Mouse (Mus musculus) neural tube, embryonic 11.5 days (tissue): ENCODE data around the gene Tmem189. TPM values are rescaled to one million over a fixed set of nuclear protein-coding genes. Genes with fewer than 3 reads are reported as not detected.
A peak's percentile ranks its signal among the peaks of the same experiment; 100 is the strongest.

Experiments
- ATAC-seq: fragments of 200-750 bp; cut with Nextera tagmentation; 2 replicates; pipeline ENCODE4 v1.8.0; 2017; ENCODE audit warnings: moderate number of reproducible peaks, mild to moderate bottlenecking, moderate TSS enrichment, moderate library complexity; ENCODE audit not compliant: insufficient read depth, low FRiP score, low TSS enrichment
- DNase-seq: peaks from one replicate; pipeline ENCODE4 v3.0.0-alpha.2; 2015; ENCODE audit warnings: low spot score
- H3K27ac ChIP-seq: fragments of 300-500 bp; sonication (generic); 2 replicates; pipeline ENCODE4 v1.5.1; 2014; ENCODE audit warnings: low read depth, mild to moderate bottlenecking, low read length
- H3K27me3 ChIP-seq: fragments of 300-500 bp; sonication (generic); 2 replicates; pipeline ENCODE4 v1.6.1; 2014; ENCODE audit warnings: mild to moderate bottlenecking, low read length, mixed read lengths; ENCODE audit not compliant: control insufficient read depth, insufficient read depth
- H3K36me3 ChIP-seq: fragments of 300-500 bp; sonication (generic); 2 replicates; pipeline ENCODE4 v1.6.1; 2014; ENCODE audit warnings: mild to moderate bottlenecking, low read length, moderate library complexity, mixed read lengths; ENCODE audit not compliant: control insufficient read depth, insufficient read depth
- H3K4me1 ChIP-seq: fragments of 300-500 bp; sonication (generic); 2 replicates; pipeline ENCODE4 v1.6.1; 2014; ENCODE audit warnings: low read length, mixed read lengths; ENCODE audit not compliant: control insufficient read depth, insufficient read depth
- H3K4me2 ChIP-seq: fragments of 300-500 bp; sonication (generic); 2 replicates; pipeline ENCODE4 v1.6.1; 2014; ENCODE audit warnings: low read depth, mild to moderate bottlenecking, moderate library complexity
- H3K4me3 ChIP-seq: fragments of 300-500 bp; sonication (generic); 2 replicates; pipeline ENCODE4 v1.5.1; 2014; ENCODE audit warnings: low read depth, low read length
- H3K9ac ChIP-seq: fragments of 300-500 bp; sonication (generic); 2 replicates; pipeline ENCODE4 v1.6.1; 2014; ENCODE audit warnings: mild to moderate bottlenecking, low read length
- H3K9me3 ChIP-seq: fragments of 300-500 bp; sonication (generic); 2 replicates; pipeline ENCODE4 v1.6.1; 2016; ENCODE audit warnings: low read length; ENCODE audit not compliant: control insufficient read depth
- WGBS: fragments of 180-500 bp; shearing (Covaris S2); extraction: QIAGEN DNeasy Blood & Tissue Kit; methylation state at CpG from one replicate; pipeline ENCODE4 v1.1.7; 2014; 5-methylcytosine and 5-hydroxymethylcytosine counted together
- polyA plus RNA-seq: library from polyadenylated mRNA; unstranded; fragments of >200 nt; fragmentation: Nextera tagmentation; extraction: Ambion mirVana; gene quantifications from 2 replicates; pipeline ENCODE4 v1.2.1, GENCODE M21; 2014

Gene Tmem189
- polyA plus RNA-seq, 1 experiment from 2014 or later, result 40.4 TPM

GRCm38 (mm10) chr2:167630421-167630820 is 59.2 kb downstream of the Tmem189 start:
- H3K36me3 ChIP-seq, result 0 out of 2 replicates have a peak, but pooled peaks cover 2% of the 10 kb centered on the region
- no peaks in the 10 kb centered on the region for H3K9me3 ChIP-seq
- peak overlapping the region; percentile 91 for H3K9ac ChIP-seq
- no peak for ATAC-seq
- DNase-seq, result no peak
- H3K4me3 ChIP-seq, result peak overlapping the region; percentile 97
- no peak overlapping the region for H3K27ac ChIP-seq
- 75% methylated on average over 5 of the region's 5 CpGs for WGBS
- no peaks in the 10 kb centered on the region for H3K27me3 ChIP-seq
- H3K4me2 ChIP-seq, result peak overlapping the region; percentile 71
- H3K4me1 ChIP-seq, result peaks cover 26% of the 10 kb centered on the region

GRCm38 (mm10) chr2:167629665-167630209 is 59.9 kb downstream of the Tmem189 start:
- peak overlapping the region; percentile 7; the same call in 1 of the 2 replicates for H3K9ac ChIP-seq
- ATAC-seq (no peak), DNase-seq (no peak)
- 0 out of 2 replicates have a peak, but pooled peaks cover 2% of the 10 kb centered on the region for H3K36me3 ChIP-seq
- 0 out of 2 replicates have a peak overlapping the region, but pooled peaks have one; percentile 97 for H3K4me3 ChIP-seq
- no peaks in the 10 kb centered on the region for H3K27me3 ChIP-seq
- H3K27ac ChIP-seq, result no peak overlapping the region; the same call in 1 of the 2 replicates
- H3K4me1 ChIP-seq, result peaks cover 26% of the 10 kb centered on the region
- H3K4me2 ChIP-seq, result peak overlapping the region; percentile 71
- WGBS, result 77% methylated on average over 11 of the region's 11 CpGs
- no peaks in the 10 kb centered on the region for H3K9me3 ChIP-seq

GRCm38 (mm10) chr2:167628872-167629271 is 60.8 kb downstream of the Tmem189 start:
- ATAC-seq, result no peak

GRCm38 (mm10) chr2:167627019-167627418 is 62.6 kb downstream of the Tmem189 start:
- ATAC-seq (no peak), DNase-seq (no peak)
- Histone ChIP-seq H3K27ac (no peak overlapping the region), H3K9ac (no peak overlapping the region), H3K9me3 (no peaks in the 10 kb centered on the region), H3K4me3 (no peak overlapping the region), H3K4me1 (peaks cover 24% of the 10 kb centered on the region), H3K27me3 (no peaks in the 10 kb centered on the region), H3K4me2 (no peak overlapping the region), H3K36me3 (0 out of 2 replicates have a peak, but pooled peaks cover 2% of the 10 kb centered on the region)
- 89% methylated on average over 7 of the region's 7 CpGs for WGBS

More at GRCm38 (mm10) chr2:167628872-167629271, 60.8 kb downstream of the Tmem189 start:
- H3K4me2 ChIP-seq, result no peak overlapping the region
- H3K4me3 ChIP-seq, result no peak overlapping the region
- DNase-seq, result no peak
- no peaks in the 10 kb centered on the region for H3K27me3 ChIP-seq
- WGBS, result 81% methylated on average over 4 of the region's 4 CpGs
- H3K36me3 ChIP-seq, result 0 out of 2 replicates have a peak, but pooled peaks cover 2% of the 10 kb centered on the region
- no peak overlapping the region for H3K9ac ChIP-seq
- no peaks in the 10 kb centered on the region for H3K9me3 ChIP-seq
- peaks cover 26% of the 10 kb centered on the region for H3K4me1 ChIP-seq
- no peak overlapping the region for H3K27ac ChIP-seq

- H3K36me3 ChIP-seq, result 0 out of 2 replicates have a peak, but pooled peaks cover 2% of the 10 kb centered on the region
- DNase-seq (no peak), ATAC-seq (no peak)
- WGBS, result 63% methylated on average over 2 of the region's 2 CpGs
- H3K9ac ChIP-seq, result no peak overlapping the region
- no peaks in the 10 kb centered on the region for H3K27me3 ChIP-seq
- no peak overlapping the region for H3K27ac ChIP-seq
- no peak overlapping the region for H3K4me3 ChIP-seq
- peaks cover 22% of the 10 kb centered on the region for H3K4me1 ChIP-seq
- no peaks in the 10 kb centered on the region for H3K9me3 ChIP-seq
- no peak overlapping the region for H3K4me2 ChIP-seq
Measured at GRCm38 (mm10) chr2:167625670-167626069, 64.0 kb downstream of the Tmem189 start.

- Histone ChIP-seq H3K9me3 (no peaks in the 10 kb centered on the region), H3K27ac (no peak overlapping the region), H3K27me3 (no peaks in the 10 kb centered on the region), H3K36me3 (0 out of 2 replicates have a peak, but pooled peaks cover 2% of the 10 kb centered on the region), H3K4me1 (peaks cover 11% of the 10 kb centered on the region), H3K4me2 (no peak overlapping the region), H3K4me3 (no peak overlapping the region), H3K9ac (no peak overlapping the region)
- DNase-seq (no peak), ATAC-seq (no peak)
- 94% methylated on average over 5 of the region's 6 CpGs for WGBS
Measured at GRCm38 (mm10) chr2:167624368-167625075, 65.1 kb downstream of the Tmem189 start.

GRCm38 (mm10) chr2:167622965-167623364 is 66.7 kb downstream of the Tmem189 start:
- WGBS, result 86% methylated on average over 5 of the region's 5 CpGs
- no peak for ATAC-seq
- H3K4me2 ChIP-seq, result no peak overlapping the region
- no peak overlapping the region for H3K4me3 ChIP-seq
- no peak for DNase-seq
- H3K36me3 ChIP-seq, result 0 out of 2 replicates have a peak, but pooled peaks cover under 1% of the 10 kb centered on the region
- no peak overlapping the region for H3K9ac ChIP-seq
- H3K27ac ChIP-seq, result no peak overlapping the region
- no peaks in the 10 kb centered on the region for H3K4me1 ChIP-seq
- no peaks in the 10 kb centered on the region for H3K9me3 ChIP-seq
- H3K27me3 ChIP-seq, result no peaks in the 10 kb centered on the region

- Histone ChIP-seq H3K9ac (no peak overlapping the region), H3K36me3 (no peaks in the 10 kb centered on the region; the same call in 1 of the 2 replicates), H3K27ac (no peak overlapping the region), H3K4me2 (no peak overlapping the region), H3K4me1 (no peaks in the 10 kb centered on the region), H3K9me3 (no peaks in the 10 kb centered on the region), H3K27me3 (no peaks in the 10 kb centered on the region), H3K4me3 (no peak overlapping the region)
- ATAC-seq, result no peak
- DNase-seq, result no peak
- 88% methylated on average over 13 of the region's 13 CpGs for WGBS
Measured at GRCm38 (mm10) chr2:167622352-167622751, 67.3 kb downstream of the Tmem189 start.
